In the genomic region with DNA sequence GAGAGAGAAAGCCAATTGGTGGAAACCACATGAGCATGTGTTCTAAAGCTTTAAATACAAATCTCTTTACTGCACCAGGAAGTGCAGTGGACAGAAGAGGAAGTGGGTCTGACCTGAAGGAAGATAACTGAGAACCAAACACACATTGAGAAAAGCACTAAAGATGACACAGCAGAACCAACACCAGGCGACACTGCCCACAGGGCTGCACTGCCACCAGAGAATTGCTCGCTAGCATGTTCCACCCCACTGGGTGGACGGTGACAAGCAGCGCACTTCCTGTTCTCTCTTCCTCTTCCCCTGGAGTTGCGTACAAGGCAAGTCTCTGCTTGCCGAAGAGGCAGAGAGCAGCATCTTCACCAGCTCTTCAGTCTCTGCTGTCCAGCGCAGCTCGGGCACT, we compare ENCODE assay signal across 10 mouse cellular contexts.
DNase-seq lines count a peak whose midpoint lies in the region; ATAC-seq and TF ChIP-seq lines count a peak whose summit lies in the region.
"Had no signal": no experiment of that assay in that cellular context is flagged by ENCODE, and none has a peak within 500 bp of the region (broad histone marks: within the 10 kb centered on the region; RNA-seq: fewer than 3 reads in every experiment).

No protein-coding gene starts in this region.

- peak overlapping the region in 2 of 3 experiments; percentile 49 to 54 for H3K4me3 ChIP-seq in CH12.LX (replicated peaks in 1 of 3; ENCODE audit: low read depth in 2 of 3, low read length in 2 of 3, poor library complexity in 1 of 3)
- no peak overlapping the region for H3K4me3 ChIP-seq in liver, embryonic 15.5 days (replicated peaks)
- H3K4me3 ChIP-seq in cerebellum, adult 2 months (replicated peaks; ENCODE audit: insufficient read depth, low read depth, low read length), result no peak overlapping the region

- peaks cover 20 to 34% of the 10 kb centered on the region in 2 experiments for H3K36me3 ChIP-seq in CH12.LX (replicated peaks in 1 of 2; ENCODE audit: control insufficient read depth in 1 of 2, insufficient read depth in 1 of 2, low read length in 1 of 2)
- 0 out of 2 replicates have a peak, but pooled peaks cover 5% of the 10 kb centered on the region for H3K36me3 ChIP-seq in liver, embryonic 15.5 days (replicated peaks)

- WGBS in liver, embryonic 15.5 days (ENCODE audit: insufficient replicate concordance), result 31% methylated on average over 8 of the region's 8 CpGs
- 95% methylated on average over 8 of the region's 8 CpGs for WGBS in cerebellum, adult 2 months

- no peaks in the 10 kb centered on the region for H3K27me3 ChIP-seq in CH12.LX (replicated peaks)
- no peaks in the 10 kb centered on the region for H3K27me3 ChIP-seq in liver, embryonic 15.5 days
- H3K27me3 ChIP-seq in cerebellum, adult 2 months (ENCODE audit: control insufficient read depth, insufficient read depth, low read length), result no peaks in the 10 kb centered on the region

- peak overlapping the region; percentile 91 for H3K27ac ChIP-seq in CH12.LX (ENCODE audit: insufficient read depth, low read depth)
- no peak overlapping the region for H3K27ac ChIP-seq in liver, embryonic 15.5 days (replicated peaks)
- H3K27ac ChIP-seq in cerebellum, adult 2 months (ENCODE audit: insufficient read depth, low read length), result no peak overlapping the region

- no peak for TF ChIP-seq CTCF in CH12.LX (conservative IDR thresholded peaks at IDR 0.05 in 1 of 2, IDR thresholded peaks at IDR 0.05 in 1 of 2; ENCODE audit: low read depth in 2 of 2, low read length in 2 of 2)
- TF ChIP-seq CTCF in cerebellum, adult 2 months (IDR thresholded peaks at IDR 0.05; ENCODE audit: borderline replicate concordance, insufficient read depth, low read depth, low read length), result no peak

- no peak; the same call in 1 of the 2 replicates for TF ChIP-seq RAD21 in CH12.LX (IDR thresholded peaks at IDR 0.05; ENCODE audit: low read depth, low read length)

- dilution Hi-C loops in CH12.LX (cut with MboI; ENCODE audit: extremely low pct_ligation_motif_present, extremely low pct_unique_long_range_greater_than_20kb, low sequenced_read_pairs), result no loop called here

- H3K4me1 ChIP-seq in CH12.LX (ENCODE audit: control insufficient read depth in 1 of 2, insufficient read depth in 2 of 2), result peaks cover 16 to 73% of the 10 kb centered on the region in 2 experiments
- H3K4me1 ChIP-seq in liver, embryonic 15.5 days (replicated peaks), result 0 out of 2 replicates have a peak, but pooled peaks cover 6% of the 10 kb centered on the region
- no peaks in the 10 kb centered on the region for H3K4me1 ChIP-seq in cerebellum, adult 2 months (ENCODE audit: control insufficient read depth, insufficient read depth, low read length)

- peak; percentile 80 for ATAC-seq in liver, embryonic 15.5 days (ENCODE audit: insufficient read depth)
- ATAC-seq: forebrain, embryonic 14.5 days had no signal

- in situ Hi-C loops in CH12.LX (cut with MboI; ENCODE audit: low pct_ligation_motif_present, low pct_unique_long_range_greater_than_20kb, low sequenced_read_pairs), result no loop called here

- H3K4me2 ChIP-seq in CH12.LX (ENCODE audit: insufficient read depth, low read depth, poor library complexity, severe bottlenecking), result peak overlapping the region; percentile 87
- H3K4me2 ChIP-seq in liver, embryonic 15.5 days, result no peak overlapping the region

- peak; percentile 82 for TF ChIP-seq POLR2A in CH12.LX (IDR thresholded peaks at IDR 0.05; ENCODE audit: low read depth, low read length)
- no peak for TF ChIP-seq POLR2A in cerebellum, adult 2 months (IDR thresholded peaks at IDR 0.05; ENCODE audit: borderline replicate concordance, insufficient read depth, low read length)

- TF ChIP-seq EP300 in CH12.LX (IDR thresholded peaks at IDR 0.05; ENCODE audit: low read length), result peak; percentile 93

- peak overlapping the region; percentile 62 for H3K9ac ChIP-seq in CH12.LX (ENCODE audit: insufficient read depth, low read depth)
- H3K9ac ChIP-seq in liver, embryonic 15.5 days, result no peak overlapping the region

- peak; percentile 22 for DNase-seq in adrenal gland, postnatal 14 days
- no peak for DNase-seq in adrenal gland, adult 2 months
- DNase-seq in CH12.LX (ENCODE audit: extremely low read depth), result peak; percentile 97
- peak; percentile 49 for DNase-seq in skeletal muscle tissue, adult 2 months (ENCODE audit: low read depth, low spot score)
- DNase-seq in urinary bladder, postnatal 4 days (ENCODE audit: low spot score in 2 of 2), result no peak
- DNase-seq in cerebellum, postnatal 4 days (ENCODE audit: low spot score in 2 of 2), result no peak
- DNase-seq in cerebellum, adult 2 months, result no peak
- DNase-seq: midbrain, embryonic 14.5 days had no signal

- no peaks in the 10 kb centered on the region for H3K9me3 ChIP-seq in CH12.LX (replicated peaks; ENCODE audit: low read length)
- no peaks in the 10 kb centered on the region for H3K9me3 ChIP-seq in liver, embryonic 15.5 days (replicated peaks)

- peaks cover 9% of the 10 kb centered on the region for H3K79me2 ChIP-seq in CH12.LX (replicated peaks; ENCODE audit: control insufficient read depth, extremely low read depth, insufficient read depth, poor library complexity, severe bottlenecking)

TF ChIP-seq in CH12.LX, 34 proteins besides CTCF, POLR2A, EP300 and RAD21:
- TF ChIP-seq MXI1 (IDR thresholded peaks at IDR 0.05; ENCODE audit: low read depth, low read length) (peak; percentile 88), NELFE (IDR thresholded peaks at IDR 0.05; ENCODE audit: low read depth, low read length) (no peak), CHD1 (IDR thresholded peaks at IDR 0.05; ENCODE audit: low read depth, low read length) (peak; percentile 98), ZMIZ1 (IDR thresholded peaks at IDR 0.05; ENCODE audit: low read depth, low read length) (peak; percentile 23; the same call in 1 of the 2 replicates), KAT2A (IDR thresholded peaks at IDR 0.05; ENCODE audit: insufficient replicate concordance, low read length) (no peak), UBTF (IDR thresholded peaks at IDR 0.05; ENCODE audit: low read depth, low read length) (no peak), ELF1 (IDR thresholded peaks at IDR 0.05; ENCODE audit: low read depth, low read length) (peak; percentile 94), ETS1 (conservative IDR thresholded peaks at IDR 0.05; ENCODE audit: low read depth, low read length) (peak; percentile 80), SMC3 (IDR thresholded peaks at IDR 0.05; ENCODE audit: low read depth, low read length) (peak; percentile 37; the same call in 1 of the 2 replicates), SIN3A (IDR thresholded peaks at IDR 0.05; ENCODE audit: low read length) (peak; percentile 84), ZC3H11A (IDR thresholded peaks at IDR 0.05; ENCODE audit: low read depth, low read length) (no peak), RCOR1 (conservative IDR thresholded peaks at IDR 0.05; ENCODE audit: low read depth, low read length) (peak; percentile 33; the same call in 1 of the 2 replicates), ZKSCAN1 (IDR thresholded peaks at IDR 0.05; ENCODE audit: borderline replicate concordance, low read depth, low read length) (no peak), CHD2 (IDR thresholded peaks at IDR 0.05; ENCODE audit: low read length) (no peak), USF1 (IDR thresholded peaks at IDR 0.05; ENCODE audit: low read depth, low read length) (no peak), ZNF384 (IDR thresholded peaks at IDR 0.05; ENCODE audit: low read depth, low read length) (no peak), TCF12 (IDR thresholded peaks at IDR 0.05; ENCODE audit: low read depth, low read length) (peak; percentile 88), TBP (conservative IDR thresholded peaks at IDR 0.05; ENCODE audit: low read depth, low read length) (peak; percentile 72; the same call in 1 of the 2 replicates), PAX5 (IDR thresholded peaks at IDR 0.05; ENCODE audit: low read length) (no peak), MEF2A (IDR thresholded peaks at IDR 0.05; ENCODE audit: borderline replicate concordance, low read depth, low read length) (peak; percentile 89; the same call in 1 of the 2 replicates), E2F4 (IDR thresholded peaks at IDR 0.05; ENCODE audit: insufficient replicate concordance, low read depth, low read length) (peak; percentile 42; the same call in 1 of the 2 replicates), NRF1 (IDR thresholded peaks at IDR 0.05; ENCODE audit: low read depth, low read length) (peak; percentile 67; the same call in 1 of the 2 replicates), JUND (conservative IDR thresholded peaks at IDR 0.05; ENCODE audit: low read depth, low read length) (peak; percentile 61; the same call in 1 of the 2 replicates), BHLHE40 (IDR thresholded peaks at IDR 0.05; ENCODE audit: low read depth, low read length) (peak; percentile 63), POLR2AphosphoS2 (IDR thresholded peaks at IDR 0.05; ENCODE audit: low read depth, low read length) (peak; percentile 11; the same call in 1 of the 2 replicates), GABPA (IDR thresholded peaks at IDR 0.05; ENCODE audit: insufficient replicate concordance, low read depth, low read length) (peak; percentile 5; the same call in 1 of the 2 replicates), JUN (IDR thresholded peaks at IDR 0.05; ENCODE audit: insufficient read depth, low read depth, low read length) (0 out of 2 replicates have a peak, but pooled peaks have one; percentile 5), MAZ (IDR thresholded peaks at IDR 0.05; ENCODE audit: low read depth, low read length) (no peak), USF2 (conservative IDR thresholded peaks at IDR 0.05; ENCODE audit: low read depth, low read length) (no peak), HCFC1 (IDR thresholded peaks at IDR 0.05; ENCODE audit: low read depth, low read length) (peak; percentile 67), IRF4 (IDR thresholded peaks at IDR 0.05; ENCODE audit: low read depth, low read length) (peak; percentile 95), MYC (IDR thresholded peaks at IDR 0.05; ENCODE audit: low read depth, low read length) (peak; percentile 91), MAFK (IDR thresholded peaks at IDR 0.05; ENCODE audit: insufficient replicate concordance, low read length) (peak; percentile 94), MAX (IDR thresholded peaks at IDR 0.05; ENCODE audit: low read length) (peak; percentile 82)
TF ChIP-seq in CH12.LX: peak in this region for 23.

Comparison
In these comparisons a context has a peak if more than half of its experiments do, and no peak if none do; other contexts are left out.
1. DNase-seq: peak in adrenal gland, postnatal 14 days (single experiment), CH12.LX (single experiment) and skeletal muscle tissue, adult 2 months (single experiment); none in adrenal gland, adult 2 months (single experiment), urinary bladder, postnatal 4 days (0 of 2), cerebellum, postnatal 4 days (0 of 2) and cerebellum, adult 2 months (0 of 2).
2. H3K4me3 ChIP-seq: peak in CH12.LX (2 of 3); none in liver, embryonic 15.5 days (single experiment) and cerebellum, adult 2 months (single experiment).